Comparison of ENCODE assay signal across 8 mouse cellular contexts in genomic region chr4:56864417-56865001, GRCm38 (mm10). TPM values are rescaled to one million over a fixed set of nuclear protein-coding genes. Genes with fewer than 3 reads are reported as not detected.
DNase-seq lines count a peak whose midpoint lies in the region; ATAC-seq and TF ChIP-seq lines count a peak whose summit lies in the region.

No protein-coding gene starts in this region.

- TF ChIP-seq CTCF in intestine, postnatal 0 days (IDR thresholded peaks at IDR 0.05; ENCODE audit: low read depth) = peak; percentile 51

- H3K36me3 ChIP-seq in intestine, postnatal 0 days (ENCODE audit: control insufficient read depth, insufficient read depth) = no peaks in the 10 kb centered on the region
- H3K36me3 ChIP-seq in limb, embryonic 15.5 days = no peaks in the 10 kb centered on the region
- H3K36me3 ChIP-seq in midbrain, embryonic 14.5 days (ENCODE audit: control insufficient read depth, insufficient read depth, low read length) = no peaks in the 10 kb centered on the region

- peaks cover 10% of the 10 kb centered on the region; the same call in 1 of the 2 replicates for H3K4me1 ChIP-seq in intestine, postnatal 0 days (replicated peaks; ENCODE audit: control insufficient read depth, insufficient read depth, low read length)
- peaks cover 17% of the 10 kb centered on the region for H3K4me1 ChIP-seq in limb, embryonic 15.5 days
- H3K4me1 ChIP-seq in midbrain, embryonic 14.5 days (ENCODE audit: control insufficient read depth, insufficient read depth, low read length) = peaks cover 15% of the 10 kb centered on the region

- H3K9ac ChIP-seq in intestine, postnatal 0 days (ENCODE audit: low read depth, low read length) = peak overlapping the region; percentile 80
- peak overlapping the region; percentile 70 for H3K9ac ChIP-seq in limb, embryonic 15.5 days
- peak overlapping the region; percentile 92 for H3K9ac ChIP-seq in midbrain, embryonic 14.5 days (replicated peaks; ENCODE audit: low read length)

- WGBS in intestine, postnatal 0 days = under 1% methylated on average over 45 of the region's 49 CpGs
- under 1% methylated on average over 49 of the region's 49 CpGs for whole genome bisulfite sequencing in limb, embryonic 15.5 days
- whole genome bisulfite sequencing in midbrain, embryonic 14.5 days = under 1% methylated on average over 49 of the region's 49 CpGs

- peak overlapping the region; percentile 99 for H3K4me2 ChIP-seq in intestine, postnatal 0 days (replicated peaks; ENCODE audit: low read depth)
- peak overlapping the region; percentile 92 for H3K4me2 ChIP-seq in limb, embryonic 15.5 days
- H3K4me2 ChIP-seq in midbrain, embryonic 14.5 days (ENCODE audit: low read length) = peak overlapping the region; percentile 71

- ATAC-seq in intestine, postnatal 0 days = peak; percentile 59
- ATAC-seq in limb, embryonic 15.5 days (ENCODE audit: insufficient number of reproducible peaks, low FRiP score, low TSS enrichment, low read depth) = peak; percentile 45
- ATAC-seq in midbrain, embryonic 14.5 days (ENCODE audit: low FRiP score, low TSS enrichment) = peak; percentile 70
- ATAC-seq in activated CD4-positive, CD25-positive, alpha-beta regulatory T cell, adult 4 months = no peak

- no peaks in the 10 kb centered on the region for H3K27me3 ChIP-seq in intestine, postnatal 0 days (replicated peaks; ENCODE audit: control insufficient read depth, insufficient read depth, low read length)
- no peaks in the 10 kb centered on the region for H3K27me3 ChIP-seq in limb, embryonic 15.5 days
- H3K27me3 ChIP-seq in midbrain, embryonic 14.5 days (ENCODE audit: control insufficient read depth, insufficient read depth, low read length) = no peaks in the 10 kb centered on the region

- no peaks in the 10 kb centered on the region for H3K9me3 ChIP-seq in intestine, postnatal 0 days (ENCODE audit: control insufficient read depth)
- no peaks in the 10 kb centered on the region for H3K9me3 ChIP-seq in limb, embryonic 15.5 days
- no peaks in the 10 kb centered on the region for H3K9me3 ChIP-seq in midbrain, embryonic 14.5 days (ENCODE audit: control insufficient read depth, low read length)

- H3K27ac ChIP-seq in intestine, postnatal 0 days (ENCODE audit: low read depth, low read length) = peak overlapping the region; percentile 85
- H3K27ac ChIP-seq in limb, embryonic 15.5 days = peak overlapping the region; percentile 89
- H3K27ac ChIP-seq in midbrain, embryonic 14.5 days (replicated peaks; ENCODE audit: low read depth, low read length) = peak overlapping the region; percentile 82

- DNase-seq in retina, adult 2 months (ENCODE audit: low read depth, low spot score) = peak; percentile 18
- DNase-seq in retina, postnatal 1 day = no peak
- peak; percentile 64 for DNase-seq in brain, adult 2 months (ENCODE audit: low read depth, low spot score)
- DNase-seq in forelimb bud, embryonic 11.5 days (ENCODE audit: low read depth, low spot score) = peak; percentile 46
- DNase-seq in midbrain, embryonic 14.5 days = peak; percentile 77

- peak overlapping the region; percentile 76 for H3K4me3 ChIP-seq in intestine, postnatal 0 days (ENCODE audit: low read depth, low read length)
- H3K4me3 ChIP-seq in limb, embryonic 15.5 days = peak overlapping the region; percentile 76
- H3K4me3 ChIP-seq in midbrain, embryonic 14.5 days (replicated peaks; ENCODE audit: low read depth, low read length) = peak overlapping the region; percentile 82

RNA-seq across cellular contexts. Expression of gene Ctnnal1, which starts 0.5 kb away (rescaled TPM):
- polyA plus RNA-seq in intestine, postnatal 0 days (2015; fragmentation: Nextera tagmentation; extraction: Ambion mirVana) = 9.7 and 10.1 TPM in 2 replicates
- 24.9 and 26.7 TPM in 2 replicates for polyA plus RNA-seq in limb, embryonic 15.5 days (2015; fragmentation: Nextera tagmentation; extraction: Ambion mirVana)
- polyA plus RNA-seq in midbrain, embryonic 14.5 days (2014; fragmentation: Nextera tagmentation; extraction: Ambion mirVana) = 10.4 and 13.0 TPM in 2 replicates
- polyA plus RNA-seq in activated CD4-positive, CD25-positive, alpha-beta regulatory T cell, adult 4 months (2017; shearing (Covaris generic)) = 1 to 10 TPM; 2.0 to 2.2 TPM
